Mouse (Mus musculus) common myeloid progenitor, adult 5-6 weeks (primary cell): ENCODE measurements around the gene Ces2a. TPM values are rescaled to one million over a fixed set of nuclear protein-coding genes. Genes with fewer than 3 reads are reported as not detected.

Experiments used
- ATAC-seq: replicated peaks from 2 replicates; pipeline ENCODE4 v1.8.0; 2016; ENCODE audit warnings: low read depth, mild to moderate bottlenecking, moderate TSS enrichment, inconsistent platforms; ENCODE audit not compliant: poor library complexity, severe bottlenecking
- total RNA-seq: library from RNA; stranded (forward); fragments of 200-1000, 187-1606 nt; gene quantifications from 2 replicates; pipeline ENCODE4 v1.2.3, GENCODE M21; 2017

Gene Ces2a
- not detected in 2 replicates for total RNA-seq

DNA sequence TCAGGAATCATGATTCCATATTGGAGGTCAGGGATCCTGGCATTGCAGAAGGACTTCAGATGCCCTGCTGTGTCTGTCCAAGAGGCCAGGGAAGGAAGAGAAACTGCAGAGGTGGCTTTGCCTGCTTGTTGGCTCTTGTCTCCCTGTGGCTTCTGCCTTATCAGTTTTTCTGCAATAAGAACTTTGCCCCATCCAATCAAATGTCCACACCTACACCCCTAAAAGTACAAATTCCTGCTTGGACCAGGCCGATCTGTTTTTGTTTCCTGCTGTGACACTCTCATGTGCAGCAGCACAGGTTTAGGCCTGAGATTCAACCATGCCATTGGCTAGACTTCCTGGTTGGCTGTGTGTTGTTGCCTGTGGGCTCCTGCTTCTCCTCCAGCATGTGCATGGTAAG is at the start of gene Ces2a:
Gene Ces2a, plus strand, starts transcription at position 251 of the 400 bp plus-strand sequence.
- no peak for ATAC-seq

DNA sequence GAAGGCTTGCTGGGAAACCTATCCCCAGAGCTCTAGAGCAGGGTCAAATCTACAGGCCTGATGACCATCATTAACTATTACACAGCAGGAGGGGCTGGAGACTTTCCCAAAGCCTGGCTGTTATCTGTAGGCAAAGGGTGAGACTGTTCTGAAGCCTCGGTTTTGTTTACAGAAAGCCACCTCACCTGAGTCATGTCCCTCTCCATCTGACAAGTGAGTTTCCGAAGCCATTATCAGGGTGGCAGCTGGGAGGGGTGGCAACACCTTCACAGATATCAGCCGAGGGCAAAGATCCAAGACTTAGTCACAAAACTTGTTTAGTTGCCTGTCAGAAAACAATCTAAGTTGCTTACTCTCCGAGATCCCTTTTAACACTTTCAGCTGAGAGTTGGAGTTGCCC is 45.4 kb upstream of the Ces2a start:
- ATAC-seq: no peak

DNA sequence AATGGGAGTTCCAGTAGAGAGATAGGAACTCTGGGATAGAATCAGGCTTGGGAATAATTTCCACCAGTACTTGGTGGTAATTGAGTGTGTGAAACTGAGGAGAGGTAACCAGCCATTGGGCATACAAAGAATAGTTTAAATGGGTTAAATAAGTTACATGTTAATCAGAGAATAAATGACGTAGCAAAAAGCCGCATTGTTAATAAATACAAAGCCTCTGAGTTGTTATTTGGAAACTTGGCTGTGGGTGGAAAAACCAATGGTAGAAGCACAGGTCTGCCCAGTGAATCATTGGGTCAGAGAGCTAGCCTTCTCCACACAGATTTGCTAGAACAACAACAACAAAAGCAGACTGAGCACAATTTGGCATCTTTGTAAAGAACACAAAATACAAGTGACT is 35.2 kb upstream of the Ces2a start:
- no peak for ATAC-seq

DNA sequence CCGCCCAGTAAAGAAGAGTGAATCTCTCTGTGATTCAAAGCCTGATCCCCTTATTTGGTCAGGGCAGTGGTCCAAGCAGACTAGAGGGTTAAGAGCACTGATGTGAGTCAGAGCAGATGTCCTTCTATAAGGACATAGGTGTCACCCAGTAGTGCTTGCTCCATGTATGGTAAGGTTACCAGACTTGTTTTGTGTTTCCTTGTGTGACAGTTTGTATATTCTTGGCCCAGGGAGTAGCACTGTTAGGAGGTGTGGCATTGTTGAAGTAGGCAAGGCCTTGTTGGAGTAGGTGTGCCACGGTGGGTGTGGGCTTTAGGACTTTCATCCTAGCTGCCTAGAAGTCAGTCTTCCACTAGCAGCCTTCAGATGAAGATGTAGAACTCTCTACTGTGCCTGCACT is 31.9 kb upstream of the Ces2a start:
- no peak for ATAC-seq

DNA sequence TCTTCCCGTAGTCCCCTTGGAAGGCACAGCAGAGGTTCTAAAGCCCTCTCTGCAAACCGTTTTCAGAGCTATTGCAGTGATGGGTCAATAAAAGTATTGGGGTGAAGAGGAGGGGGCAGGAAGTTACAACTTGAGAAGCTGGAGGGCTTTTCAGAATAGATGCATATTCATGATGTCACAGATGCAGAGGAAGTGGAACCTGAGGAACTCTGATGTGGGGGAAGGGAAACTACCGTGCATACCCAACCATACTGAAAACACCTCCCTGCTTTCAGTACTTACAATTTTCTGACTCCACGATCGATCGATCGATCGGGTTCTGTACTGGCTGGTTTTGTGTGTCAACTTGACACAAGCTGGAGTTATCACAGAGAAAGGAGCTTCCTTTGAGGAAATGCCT is 12.6 kb upstream of the Ces2a start:
- no peak for ATAC-seq

DNA sequence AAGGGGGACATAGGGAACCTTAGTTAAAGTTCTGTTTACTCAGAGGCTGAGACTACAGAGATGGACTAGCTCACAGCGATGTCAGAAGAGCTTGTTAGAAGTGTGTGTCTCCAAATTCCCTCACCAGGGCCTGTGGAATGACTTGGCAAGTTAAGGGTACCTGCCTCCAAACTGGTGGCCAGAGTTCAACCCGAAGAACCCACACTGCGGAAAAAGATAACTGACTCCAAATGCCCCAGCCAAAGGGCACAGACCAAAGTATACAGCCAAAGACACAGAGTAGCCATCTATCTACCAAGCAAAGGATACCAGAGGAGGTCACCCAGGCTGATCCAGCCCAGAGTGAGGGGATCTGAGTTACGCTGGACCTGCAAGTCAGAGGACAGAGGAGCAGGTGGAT is 2.4 kb upstream of the Ces2a start:
- ATAC-seq: no peak

DNA sequence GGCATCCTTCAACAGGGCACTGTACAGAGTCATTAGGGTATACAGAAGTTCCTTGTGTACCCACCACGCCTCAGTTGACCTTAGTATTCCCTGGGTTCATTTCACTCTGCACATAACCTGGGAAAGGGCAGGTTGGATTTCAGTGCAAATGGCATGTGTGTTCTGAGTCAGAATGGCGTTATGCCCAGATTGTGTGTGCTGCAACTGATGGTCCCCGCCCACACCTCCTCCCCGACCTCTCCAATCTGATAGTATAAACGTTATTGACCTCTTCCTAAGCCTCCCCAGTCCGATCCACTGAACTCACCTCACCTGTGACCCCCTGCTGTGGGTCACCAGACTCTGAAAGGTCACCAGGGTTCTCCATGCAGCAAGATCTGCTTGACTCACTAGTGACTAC is 1.8 kb upstream of the Ces2a start:
- no peak for ATAC-seq

DNA sequence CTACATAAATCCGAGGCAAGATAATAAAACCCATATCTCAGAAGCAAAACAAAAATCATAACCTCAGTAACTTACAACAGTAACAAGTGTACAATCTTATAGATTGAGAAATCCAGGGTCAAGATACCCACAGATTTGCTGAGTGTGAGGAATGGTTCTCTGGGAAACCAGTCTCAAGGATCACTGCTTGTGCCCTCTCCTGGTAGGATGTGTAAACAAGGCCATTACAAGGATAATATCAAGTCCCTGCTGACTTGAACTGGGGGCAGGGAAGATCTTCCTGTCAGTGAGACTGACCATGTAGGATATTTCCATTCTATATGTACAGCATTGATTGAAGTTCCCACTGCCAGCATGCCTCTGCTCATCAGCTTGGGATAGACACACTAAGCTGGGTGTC is 8.2 kb downstream of the Ces2a start:
- ATAC-seq: no peak

DNA sequence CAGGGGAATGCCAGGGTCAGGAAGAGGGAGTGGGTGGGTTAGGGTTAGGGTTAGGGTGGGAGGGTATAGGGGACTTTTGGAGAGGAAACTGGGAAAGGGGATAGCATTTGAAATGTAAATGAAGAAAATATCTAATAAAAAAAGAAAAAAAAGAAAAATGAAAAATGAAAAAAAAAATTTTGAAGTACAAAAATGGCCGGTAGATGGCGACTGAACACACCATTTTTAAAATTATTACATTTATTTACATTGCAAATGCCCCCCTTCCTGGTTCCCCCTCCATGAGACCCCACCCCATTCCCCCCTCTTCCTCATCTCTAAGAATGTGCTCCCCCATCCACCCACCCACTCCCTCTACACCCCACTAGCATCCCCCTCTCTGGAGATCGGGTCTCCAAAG is 9.6 kb downstream of the Ces2a start:
- no peak for ATAC-seq

DNA sequence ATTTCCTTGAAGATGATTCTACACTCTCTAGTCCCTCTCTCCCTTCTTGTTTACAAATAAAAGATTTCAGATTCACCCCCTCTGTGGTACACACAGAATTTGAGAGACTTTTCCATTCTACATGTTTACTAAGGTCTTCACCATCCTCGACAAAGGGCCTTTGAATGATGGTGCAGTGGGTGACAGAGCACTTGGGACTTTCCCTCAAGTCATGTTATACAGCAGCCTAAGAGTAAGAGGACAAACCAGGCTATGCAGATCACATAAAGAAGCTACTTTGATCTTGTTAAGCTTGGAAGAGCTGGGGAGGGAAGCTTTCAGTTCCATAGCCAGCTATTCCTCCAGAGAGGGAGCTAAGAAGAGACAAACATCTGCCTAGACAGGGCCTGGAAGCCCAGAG is 19.0 kb downstream of the Ces2a start:
- ATAC-seq: no peak

DNA sequence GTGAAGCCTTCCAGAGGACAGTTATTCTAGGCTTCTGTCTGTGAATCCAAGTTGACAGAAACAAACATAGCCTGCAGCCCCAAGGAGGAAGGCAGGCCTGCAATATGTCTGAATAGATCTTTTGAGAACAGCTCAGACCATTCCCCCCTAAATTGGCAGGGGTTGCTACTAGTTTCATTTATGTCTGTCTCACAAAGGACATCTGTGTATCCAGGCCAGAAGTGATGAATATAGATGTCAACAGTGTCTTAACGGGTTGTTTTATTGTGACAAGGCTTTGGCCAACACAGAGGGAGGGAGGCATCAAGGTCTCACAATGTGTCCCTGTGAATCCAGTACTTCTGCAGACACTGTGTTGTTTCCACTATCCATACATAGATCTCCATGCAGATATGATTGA is 23.8 kb downstream of the Ces2a start:
- ATAC-seq: no peak

DNA sequence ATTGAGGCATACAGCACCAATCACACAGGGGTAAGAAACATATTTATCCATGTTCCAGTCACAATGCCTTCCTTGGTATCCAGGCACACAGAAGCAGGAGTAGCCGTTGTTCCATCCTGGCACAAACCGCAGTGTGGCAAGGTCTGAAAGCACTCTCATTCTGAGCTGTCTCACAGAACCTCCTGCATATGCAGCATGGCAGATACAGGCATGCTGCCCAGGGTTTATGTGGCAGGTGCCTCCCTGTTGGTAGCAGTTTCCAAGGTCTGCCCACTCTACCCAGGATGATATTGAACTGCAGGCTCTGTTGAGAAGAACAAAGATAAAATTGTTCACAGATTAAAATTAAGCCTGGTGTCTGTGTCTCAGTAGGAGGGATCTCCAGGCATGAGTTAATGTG is 24.4 kb downstream of the Ces2a start:
- no peak for ATAC-seq

DNA sequence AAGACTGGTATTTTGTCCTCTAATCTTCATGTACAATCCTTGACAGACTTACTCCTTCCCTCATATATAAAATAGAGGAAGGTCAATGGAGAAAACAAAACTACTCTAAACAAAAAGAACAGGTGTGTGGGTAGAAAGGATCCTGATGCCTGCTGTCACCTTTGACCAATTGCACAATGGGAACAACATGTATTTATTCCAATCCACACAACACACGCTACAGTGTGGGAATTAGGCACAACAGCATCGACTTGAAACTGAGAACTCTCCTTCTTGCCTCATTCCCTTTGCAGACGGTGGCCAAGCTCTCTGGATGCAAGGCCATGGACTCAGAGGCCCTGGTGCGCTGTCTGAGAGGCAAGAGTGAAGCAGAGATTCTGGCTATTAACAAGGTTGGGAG is 27.3 kb downstream of the Ces2a start:
- no peak for ATAC-seq

DNA sequence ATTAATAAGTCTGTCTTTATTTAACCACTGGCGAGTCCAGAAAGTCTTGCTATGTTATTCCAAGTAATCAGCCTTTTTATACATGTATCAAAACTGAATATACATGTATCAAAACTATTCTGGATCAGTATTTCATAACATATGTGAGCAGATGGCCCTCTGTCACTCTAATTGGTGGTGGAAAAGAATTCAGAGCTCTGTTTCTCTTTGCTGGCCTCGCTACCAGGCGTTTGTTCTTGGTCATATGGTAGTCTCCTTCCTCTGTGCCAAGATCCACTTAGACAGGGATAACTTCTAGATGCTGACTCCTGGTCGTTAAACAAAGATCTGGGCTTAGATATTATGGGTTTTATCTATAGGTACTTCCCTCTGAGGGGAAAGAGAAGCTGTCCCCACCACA is 32.7 kb downstream of the Ces2a start:
- ATAC-seq: no peak

DNA sequence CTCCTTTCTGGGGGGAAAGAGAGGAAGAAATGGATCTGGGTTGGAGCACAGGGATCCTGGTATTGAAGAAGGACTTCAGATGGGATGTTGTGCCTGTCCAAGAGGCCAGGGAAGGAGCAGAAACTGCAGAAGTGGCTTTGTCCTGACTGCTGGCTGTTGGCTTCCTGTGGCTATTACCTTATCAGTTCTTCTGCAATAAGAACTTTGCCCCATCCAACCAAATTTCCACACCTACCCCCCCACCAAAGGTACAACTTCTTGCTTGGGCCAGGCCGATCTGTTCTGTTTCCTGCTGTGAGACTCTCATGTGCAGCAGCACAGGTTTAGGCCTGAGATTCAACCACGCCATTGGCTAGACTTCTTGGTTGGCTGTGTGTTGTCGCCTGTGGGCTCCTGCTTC is 36.6 kb downstream of the Ces2a start:
- no peak for ATAC-seq

DNA sequence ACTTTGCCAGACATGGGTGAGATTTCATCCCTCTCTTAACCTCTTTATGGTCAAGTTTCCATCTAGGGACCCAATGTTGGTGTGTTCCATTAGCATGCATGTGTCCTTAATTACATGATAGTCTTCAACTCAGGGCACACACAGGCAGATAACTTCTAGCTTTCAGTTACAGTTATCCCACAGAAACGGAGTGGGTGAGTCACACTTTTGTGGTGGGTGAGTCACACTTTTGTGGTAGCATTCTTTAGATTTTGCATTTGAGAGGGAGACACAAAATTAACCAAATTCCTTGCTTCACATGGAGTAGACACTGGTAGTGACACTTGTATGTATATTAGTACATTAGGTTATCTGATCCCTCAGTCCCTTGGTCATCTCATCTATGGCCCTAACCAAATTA is 53.2 kb downstream of the Ces2a start:
- no peak for ATAC-seq

DNA sequence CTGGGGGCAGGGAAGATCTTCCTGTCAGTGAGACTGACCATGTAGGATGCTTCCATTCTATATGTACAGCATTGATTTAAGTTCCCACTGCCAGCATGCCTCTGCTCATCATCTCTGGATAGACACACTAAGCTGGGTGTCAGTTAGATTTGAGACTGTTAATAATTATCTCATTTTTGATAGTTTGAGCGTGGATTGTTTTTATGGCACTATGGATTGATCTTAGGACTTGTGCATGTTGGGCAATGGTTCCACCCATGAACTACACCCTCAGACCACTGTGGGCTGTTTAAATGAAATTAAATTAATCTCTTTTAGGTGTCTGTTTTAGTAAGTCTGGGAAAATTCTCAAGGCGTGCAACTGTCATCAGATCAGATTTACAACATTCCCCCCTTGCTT is 55.1 kb downstream of the Ces2a start:
- no peak for ATAC-seq

DNA sequence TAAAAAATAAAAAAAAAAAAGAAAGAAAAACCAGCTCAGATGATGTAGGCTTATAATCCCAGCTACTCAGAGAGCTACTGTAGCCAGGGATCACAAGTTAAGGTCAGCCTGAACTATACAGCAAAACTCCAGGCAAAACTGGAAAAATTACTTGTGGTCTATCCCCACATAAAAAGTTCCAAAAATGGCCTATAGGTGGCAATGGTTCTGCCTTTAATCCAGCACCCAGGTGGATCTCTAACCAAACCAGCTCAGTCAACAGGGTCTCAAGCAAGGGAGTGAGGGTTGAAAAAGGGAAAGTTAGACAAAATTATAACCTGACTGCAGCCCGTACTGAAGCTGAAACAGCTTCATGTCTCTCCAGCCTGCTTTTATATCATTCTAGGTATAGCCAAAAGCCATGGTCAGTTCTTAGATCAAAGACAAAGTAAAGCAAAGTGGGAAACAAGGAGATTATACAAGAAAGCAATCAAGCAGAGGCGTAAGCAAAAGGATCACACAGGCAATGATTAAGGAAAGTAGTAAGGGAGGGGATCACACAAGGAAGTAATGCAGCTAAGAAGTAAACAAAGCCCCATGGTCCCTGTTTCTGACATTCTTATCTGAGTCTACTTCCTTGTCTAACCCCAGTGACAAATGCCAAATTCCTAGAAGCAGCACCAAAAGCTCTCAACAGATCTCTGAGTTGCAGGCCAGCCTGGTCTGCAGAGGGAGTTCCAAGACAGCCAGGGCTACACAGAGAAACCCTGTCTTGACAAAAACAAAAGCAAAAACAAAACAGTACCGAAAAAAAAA is 56.3 kb downstream of the Ces2a start:
- peak; percentile 80 for ATAC-seq

Other genes starting within 250 kb of the Ces2a start
- gene Terb1, start 224.1 kb upstream of the Ces2a start, total RNA-seq: not detected in 2 replicates
- gene Nae1, start 199.4 kb upstream of the Ces2a start, total RNA-seq: 95.4 and 104 TPM in 2 replicates
- 0.41 TPM in 1 of 2 replicates, not detected in the other for gene Car7, start 199.3 kb upstream of the Ces2a start, total RNA-seq
- 9.8 and 12.4 TPM in 2 replicates for gene Pdp2, start 142.6 kb upstream of the Ces2a start, total RNA-seq
- not detected in 2 replicates for gene Cdh16, start 109.6 kb upstream of the Ces2a start, total RNA-seq
- 3.1 and 4.8 TPM in 2 replicates for gene Rrad, start 102.7 kb upstream of the Ces2a start, total RNA-seq
- gene Ciao2b, start 92.0 kb upstream of the Ces2a start, total RNA-seq: 25.8 and 28.0 TPM in 2 replicates
- not detected in 2 replicates for gene Ces2b, start 97.6 kb downstream of the Ces2a start, total RNA-seq
- gene Ces2c, start 113.1 kb downstream of the Ces2a start, total RNA-seq: not detected in 2 replicates
- gene Ces2e, start 192.3 kb downstream of the Ces2a start, total RNA-seq: not detected in 2 replicates
- not detected in 2 replicates for gene Ces2f, start 213.4 kb downstream of the Ces2a start, total RNA-seq
- gene Ces2g, start 227.7 kb downstream of the Ces2a start, total RNA-seq: 46.6 and 51.8 TPM in 2 replicates